Mouse (Mus musculus): ENCODE data around the gene Gpr107.

GRCm38 (mm10) chr2:31172536-31172935, 20.4 kb downstream of the Gpr107 start:
- TF ChIP-seq CTCF (IDR thresholded peaks at IDR 0.05; ENCODE audit: control insufficient read depth, insufficient read depth, low read length) (no peak), POLR2A (IDR thresholded peaks at IDR 0.05; ENCODE audit: borderline replicate concordance, control insufficient read depth, low read depth, low read length) (no peak)

All from bone marrow, adult 2 months (tissue).